Mouse (Mus musculus) megakaryocyte progenitor cell, adult 5-6 weeks (primary cell): ENCODE results near the gene Fbxo11. TPM values are rescaled to one million over a fixed set of nuclear protein-coding genes. Genes with fewer than 3 reads are reported as not detected.

Experiments used
- ATAC-seq: replicated peaks from 2 replicates; pipeline ENCODE4 v1.8.0; 2016; ENCODE audit warnings: mild to moderate bottlenecking, moderate TSS enrichment, inconsistent platforms; ENCODE audit not compliant: poor library complexity
- total RNA-seq, 2 experiments: library from RNA; stranded (forward) in 1 of 2; stranded (reverse) in 1 of 2; fragments of 157-497, 149-512 nt in 1 of 2; fragments of 200-1000 nt in 1 of 2; gene quantifications; 2 replicates each; pipeline versions ENCODE4 v1.2.3 to v1.2.4; 2015 to 2017

Gene Fbxo11
- 32.0 and 35.0 TPM in 2 replicates for total RNA-seq (2015)
- total RNA-seq (2017) = 17.8 and 22.7 TPM in 2 replicates

GRCm38 (mm10) chr17:88065031-88065800, at the start of gene Fbxo11:
Gene Fbxo11, minus strand, starts transcription at chr17:88065291.
- ATAC-seq = peak; percentile 0; the same call in 1 of the 2 replicates

GRCm38 (mm10) chr17:88113883-88114229, 48.8 kb upstream of the Fbxo11 start:
- no peak for ATAC-seq

GRCm38 (mm10) chr17:88113015-88113882, 48.2 kb upstream of the Fbxo11 start:
- ATAC-seq = peak; percentile 82

- ATAC-seq = peak; percentile 32
Measured at GRCm38 (mm10) chr17:88111865-88112645, 47.0 kb upstream of the Fbxo11 start.

GRCm38 (mm10) chr17:88111081-88111796, 46.1 kb upstream of the Fbxo11 start:
- no peak for ATAC-seq

GRCm38 (mm10) chr17:88107708-88108107, 42.6 kb upstream of the Fbxo11 start:
- peak; percentile 42 for ATAC-seq

- ATAC-seq = no peak
Measured at GRCm38 (mm10) chr17:88106365-88106764, 41.3 kb upstream of the Fbxo11 start.

GRCm38 (mm10) chr17:88102597-88102996, 37.5 kb upstream of the Fbxo11 start:
- ATAC-seq = peak; percentile 54; the same call in 1 of the 2 replicates

GRCm38 (mm10) chr17:88098181-88098852, 33.2 kb upstream of the Fbxo11 start:
- no peak for ATAC-seq

- ATAC-seq = no peak
Measured at GRCm38 (mm10) chr17:88097543-88097942, 32.5 kb upstream of the Fbxo11 start.

- 0 out of 2 replicates have a peak, but pooled peaks have one; percentile 17 for ATAC-seq
Measured at GRCm38 (mm10) chr17:88096809-88097399, 31.8 kb upstream of the Fbxo11 start.

- ATAC-seq = no peak
Measured at GRCm38 (mm10) chr17:88095517-88096198, 30.6 kb upstream of the Fbxo11 start.

- no peak for ATAC-seq
Measured at GRCm38 (mm10) chr17:88094327-88094726, 29.2 kb upstream of the Fbxo11 start.

- no peak for ATAC-seq
Measured at GRCm38 (mm10) chr17:88093798-88094197, 28.7 kb upstream of the Fbxo11 start.

- ATAC-seq = 0 out of 2 replicates have a peak, but pooled peaks have one; percentile 46
Measured at GRCm38 (mm10) chr17:88085976-88086375, 20.9 kb upstream of the Fbxo11 start.

GRCm38 (mm10) chr17:88081446-88081845, 16.4 kb upstream of the Fbxo11 start:
- ATAC-seq = no peak

GRCm38 (mm10) chr17:88079771-88080170, 14.7 kb upstream of the Fbxo11 start:
- ATAC-seq = no peak

- ATAC-seq = peak; percentile 63
Measured at GRCm38 (mm10) chr17:88072047-88072446, 7.0 kb upstream of the Fbxo11 start.
